Mouse (Mus musculus) small intestine, adult 2 months (tissue): ENCODE data around the gene Prmt9. TPM values are rescaled to one million over a fixed set of nuclear protein-coding genes. Genes with fewer than 3 reads are reported as not detected.
A peak's percentile ranks its signal among the peaks of the same experiment; 100 is the strongest.

Experiments used
- H3K27ac ChIP-seq: fragments of 200-500 bp; 2 replicates; pipeline ENCODE4 v1.5.1; 2012; ENCODE audit warnings: low read depth, low read length, control low read depth, inconsistent platforms; ENCODE audit not compliant: insufficient read depth
- H3K27me3 ChIP-seq: fragments of 200-500 bp; 2 replicates; pipeline ENCODE4 v1.6.1; 2012; ENCODE audit warnings: mild to moderate bottlenecking, moderate library complexity, low read length, inconsistent platforms; ENCODE audit not compliant: control insufficient read depth, insufficient read depth
- H3K36me3 ChIP-seq: fragments of 200-500 bp; 2 replicates; pipeline ENCODE4 v1.6.1; 2012; ENCODE audit warnings: mild to moderate bottlenecking, low read length, control low read depth, inconsistent platforms; ENCODE audit not compliant: control insufficient read depth, insufficient read depth
- H3K4me1 ChIP-seq: fragments of 200-500 bp; 2 replicates; pipeline ENCODE4 v1.6.1; 2012; ENCODE audit warnings: low read length, inconsistent platforms, mixed read lengths; ENCODE audit not compliant: control insufficient read depth, insufficient read depth, insufficient read length
- H3K4me3 ChIP-seq: fragments of 200-500 bp; 2 replicates; pipeline ENCODE4 v1.5.1; 2012; ENCODE audit warnings: low read depth, mild to moderate bottlenecking, control low read depth, inconsistent platforms, low read length, moderate library complexity
- CTCF ChIP-seq: fragments of 200-500 bp; IDR thresholded peaks from 2 replicates; pipeline ENCODE4 v1.5.1; 2012; ENCODE audit warnings: low read depth, mild to moderate bottlenecking, control low read depth, inconsistent platforms, low read length, moderate library complexity, mixed read lengths; ENCODE audit not compliant: insufficient replicate concordance, insufficient read length; ENCODE audit errors: extremely low read depth
- POLR2A ChIP-seq: fragments of 200-500 bp; IDR thresholded peaks from 2 replicates; pipeline ENCODE4 v1.6.1; 2012; ENCODE audit warnings: low read depth, mild to moderate bottlenecking, control low read depth, inconsistent platforms, low read length, moderate library complexity
- WGBS: fragments of 180-500 bp; shearing (Covaris S2); methylation state at CpG from one replicate; pipeline ENCODE4 v1.1.7; 2018; 5-methylcytosine and 5-hydroxymethylcytosine counted together
- polyA plus RNA-seq: library from polyadenylated mRNA; depleted of rRNA; stranded (reverse); fragments of >200 nt; gene quantifications from 2 replicates; pipeline ENCODE4 v1.2.3, GENCODE M21; 2012

Prmt9 gene
- polyA plus RNA-seq, 1 experiment, result 4.3 TPM

DNA sequence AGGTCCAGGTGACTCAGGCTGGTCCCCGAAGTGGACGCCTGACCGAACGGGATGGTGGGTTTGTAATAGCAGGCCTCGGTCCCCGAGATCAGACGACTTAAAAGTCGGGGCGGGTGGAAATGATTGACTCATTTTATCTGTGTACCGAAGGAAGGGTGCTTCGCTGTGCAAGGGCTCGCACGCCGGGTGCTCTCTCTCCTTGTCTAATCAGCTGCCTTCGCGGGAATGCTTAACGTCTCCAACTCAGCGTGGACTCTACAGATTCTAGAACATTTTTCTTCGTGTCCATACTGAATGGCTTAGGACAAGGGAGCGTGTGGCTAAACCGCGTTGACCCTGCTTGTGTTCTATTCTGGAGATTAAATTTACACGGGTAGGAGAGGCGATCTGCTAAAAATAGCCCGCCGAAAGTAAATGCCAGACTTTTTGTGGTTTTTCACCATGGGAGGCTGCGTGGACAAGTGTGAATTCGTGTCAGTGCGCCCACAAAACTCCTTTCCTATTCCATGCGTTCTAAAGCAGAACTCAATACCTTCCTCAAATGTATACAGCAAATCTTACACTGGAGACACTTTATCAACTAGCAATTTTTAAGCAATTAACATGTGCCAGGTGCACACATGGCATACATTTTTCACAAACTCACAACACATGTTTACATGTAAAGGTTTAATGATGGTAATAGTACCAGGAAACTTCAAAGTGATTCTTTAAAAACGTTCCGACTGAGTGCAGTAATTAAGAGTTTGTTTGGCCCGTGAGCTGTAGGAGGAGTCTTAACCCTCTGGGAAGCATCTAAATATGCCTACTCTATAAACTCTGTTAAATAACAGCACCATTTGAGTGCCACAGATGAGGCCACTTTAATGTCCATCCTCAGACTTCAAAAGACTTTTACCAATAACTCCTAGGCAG lies 30.7 kb upstream of the Prmt9 start:
- H3K36me3 ChIP-seq, result no peaks in the 10 kb centered on the region
- peaks cover 3% of the 10 kb centered on the region for H3K27me3 ChIP-seq
- 9% methylated on average over 33 of the region's 33 CpGs for WGBS
- peak overlapping the region; percentile 76 for H3K4me3 ChIP-seq
- 0 out of 2 replicates have a peak, but pooled peaks cover 7% of the 10 kb centered on the region for H3K4me1 ChIP-seq
- peak overlapping the region; percentile 64 for H3K27ac ChIP-seq
- 0 out of 2 replicates have a peak, but pooled peaks have one; percentile 12 for TF ChIP-seq POLR2A
- TF ChIP-seq CTCF, result no peak

DNA sequence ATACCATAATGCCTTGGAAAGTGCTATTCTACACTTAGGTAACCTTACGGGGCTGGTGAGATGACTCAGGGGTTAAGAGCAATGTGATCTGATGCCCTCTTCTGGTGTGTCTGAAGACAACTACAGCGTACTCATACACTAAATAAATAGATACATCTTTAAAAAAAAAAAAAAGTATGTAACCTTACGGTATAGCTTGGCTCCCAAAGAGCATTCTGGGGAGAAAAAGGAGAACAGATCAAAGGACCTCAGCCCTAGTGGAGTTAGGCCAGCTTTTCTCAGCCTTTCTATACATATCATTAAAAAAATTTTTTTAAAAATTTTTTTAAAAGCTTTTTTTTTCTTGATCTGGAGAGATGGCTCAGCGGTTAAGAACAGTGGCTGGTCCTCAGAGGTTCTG lies 28.6 kb upstream of the Prmt9 start:
- H3K4me1 ChIP-seq, result peaks cover 10% of the 10 kb centered on the region; the same call in 1 of the 2 replicates
- no peak overlapping the region for H3K4me3 ChIP-seq
- no peak overlapping the region for H3K27ac ChIP-seq
- no peaks in the 10 kb centered on the region for H3K36me3 ChIP-seq
- 91% methylated on average over 4 of the region's 4 CpGs for WGBS
- peaks cover 3% of the 10 kb centered on the region for H3K27me3 ChIP-seq
- TF ChIP-seq POLR2A, result no peak
- TF ChIP-seq CTCF, result no peak

DNA sequence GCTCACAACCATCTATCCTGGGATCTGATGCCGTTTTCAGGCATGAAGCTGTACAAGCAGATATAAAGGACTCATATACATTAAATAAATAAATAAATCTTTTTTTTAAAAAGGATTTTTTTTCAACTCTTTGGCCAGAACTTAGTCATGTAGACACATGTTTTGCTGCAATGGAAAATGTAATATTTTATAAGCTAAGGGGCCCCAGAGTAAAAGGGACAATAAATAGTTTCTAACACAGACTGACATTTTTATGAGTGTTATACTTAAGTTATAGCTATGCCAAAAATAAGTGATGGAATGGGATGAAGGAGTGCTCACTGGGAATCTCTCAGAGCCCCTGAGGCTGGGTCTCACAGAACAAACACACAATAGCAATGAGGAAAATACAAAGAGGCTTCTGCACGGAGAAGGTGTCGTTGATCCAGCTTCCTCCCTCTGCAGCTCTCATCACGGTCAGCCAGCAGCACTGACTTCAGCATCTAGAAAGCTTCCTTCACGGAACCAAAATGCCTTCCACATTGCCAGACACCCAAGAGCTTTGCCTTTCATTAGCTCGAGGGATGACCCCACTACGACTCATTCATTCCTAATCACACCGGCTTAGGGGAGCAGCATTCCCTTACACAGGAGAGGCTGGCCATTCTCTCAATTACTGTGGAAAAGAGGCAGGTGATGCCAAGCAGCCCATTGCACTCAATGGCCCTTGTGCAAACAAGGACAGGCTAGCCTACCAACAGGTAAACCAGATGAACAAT lies 28.0 kb upstream of the Prmt9 start:
- peaks cover 10% of the 10 kb centered on the region; the same call in 1 of the 2 replicates for H3K4me1 ChIP-seq
- H3K4me3 ChIP-seq, result no peak overlapping the region
- H3K36me3 ChIP-seq, result no peaks in the 10 kb centered on the region
- WGBS, result 76% methylated on average over 8 of the region's 8 CpGs
- TF ChIP-seq POLR2A (no peak), CTCF (no peak)
- H3K27me3 ChIP-seq, result peaks cover 3% of the 10 kb centered on the region
- no peak overlapping the region for H3K27ac ChIP-seq

DNA sequence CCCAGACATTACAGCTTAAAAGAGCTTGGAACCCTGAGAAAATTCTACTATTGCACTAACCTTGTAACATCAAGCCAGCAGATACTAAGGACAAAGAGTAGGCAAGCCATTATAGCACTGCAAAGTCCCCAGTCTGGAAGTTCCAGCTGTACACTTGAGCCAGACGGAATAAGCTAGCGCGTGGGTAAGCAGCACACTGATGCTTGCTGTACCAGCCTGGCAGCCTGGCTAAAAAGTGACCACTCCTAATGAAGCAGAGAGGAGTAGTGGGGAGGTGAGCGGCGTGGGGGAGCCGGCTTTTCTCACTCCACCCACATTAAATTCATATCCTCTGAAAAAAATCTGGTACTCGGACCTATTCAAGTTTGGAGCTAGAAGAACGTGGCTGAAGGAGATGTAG lies 26.2 kb upstream of the Prmt9 start:
- Histone ChIP-seq H3K27me3 (peaks cover 3% of the 10 kb centered on the region; the same call in 1 of the 2 replicates), H3K36me3 (no peaks in the 10 kb centered on the region), H3K4me3 (no peak overlapping the region), H3K27ac (no peak overlapping the region), H3K4me1 (peaks cover 7% of the 10 kb centered on the region; the same call in 1 of the 2 replicates)
- 64% methylated on average over 8 of the region's 8 CpGs for WGBS
- TF ChIP-seq CTCF, result no peak
- TF ChIP-seq POLR2A, result no peak

- WGBS, result 26% methylated on average over 14 of the region's 14 CpGs
- Histone ChIP-seq H3K27ac (no peak overlapping the region), H3K27me3 (no peaks in the 10 kb centered on the region; the same call in 1 of the 2 replicates), H3K4me3 (peak overlapping the region; percentile 29; the same call in 1 of the 2 replicates), H3K4me1 (peaks cover 6% of the 10 kb centered on the region; the same call in 1 of the 2 replicates), H3K36me3 (no peaks in the 10 kb centered on the region)
- no peak for TF ChIP-seq POLR2A
- TF ChIP-seq CTCF, result no peak
Measured at GRCm38 (mm10) chr8:77524018-77524615, 25.1 kb upstream of the Prmt9 start.

DNA sequence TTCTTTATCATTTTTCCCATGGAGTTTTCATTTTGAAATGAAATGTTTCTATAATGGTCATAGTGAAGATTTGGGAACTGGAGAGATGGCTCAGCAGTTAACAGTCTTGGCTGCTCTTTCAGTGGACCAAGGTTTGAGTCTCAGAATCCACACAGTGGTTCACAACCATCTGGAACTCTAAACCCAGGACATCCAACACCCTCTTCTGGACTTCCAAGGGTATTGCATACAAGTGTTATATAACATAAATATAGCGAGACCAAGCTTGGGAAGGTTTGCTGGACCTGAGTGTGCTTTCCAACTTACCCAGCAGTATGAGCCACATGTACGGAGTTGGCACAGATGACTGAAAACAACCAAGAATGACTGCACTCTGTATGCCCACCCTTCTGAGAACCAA lies 24.3 kb upstream of the Prmt9 start:
- 91% methylated on average over 2 of the region's 2 CpGs for WGBS
- Histone ChIP-seq H3K27ac (no peak overlapping the region), H3K36me3 (no peaks in the 10 kb centered on the region), H3K4me3 (no peak overlapping the region), H3K4me1 (peaks cover 6% of the 10 kb centered on the region; the same call in 1 of the 2 replicates), H3K27me3 (no peaks in the 10 kb centered on the region; the same call in 1 of the 2 replicates)
- TF ChIP-seq CTCF (no peak), POLR2A (no peak)
